Mouse (Mus musculus) spleen, adult 2 months (tissue): Measurements from ENCODE around the gene Pigo.

Experiments
- CTCF ChIP-seq: fragments of 200-500 bp; IDR thresholded peaks from 2 replicates; pipeline ENCODE4 v1.5.1; 2011; ENCODE audit warnings: mild to moderate bottlenecking, inconsistent platforms; ENCODE audit not compliant: insufficient read depth, insufficient read length, insufficient replicate concordance; ENCODE audit errors: extremely low read depth
- POLR2A ChIP-seq: fragments of 200-500 bp; IDR thresholded peaks from 2 replicates; pipeline ENCODE4 v1.6.1; 2011; ENCODE audit warnings: low read depth, low read length, inconsistent platforms

GRCm38 (mm10) chr4:43031237-43031995 is 5.8 kb upstream of the Pigo start, which contains the start of gene Stoml2:
- TF ChIP-seq POLR2A (peak; percentile 70), CTCF (no peak)
